Mouse (Mus musculus): ENCODE measurements around the gene Itpr2. TPM values are rescaled to one million over a fixed set of nuclear protein-coding genes. Genes with fewer than 3 reads are reported as not detected.

Gene Itpr2
- polyA plus RNA-seq, 1 experiment from 2014 or later, result 10.2 TPM

GRCm38 (mm10) chr6:146458436-146458835 lies 43.6 kb downstream of the Itpr2 start:
- no peak overlapping the region for H3K27ac ChIP-seq
- no peaks in the 10 kb centered on the region; the same call in 1 of the 2 replicates for H3K27me3 ChIP-seq
- H3K4me1 ChIP-seq, result no peaks in the 10 kb centered on the region
- H3K9ac ChIP-seq, result no peak overlapping the region
- WGBS, result 49% methylated on average over 5 of the region's 5 CpGs
- no peak overlapping the region for H3K4me2 ChIP-seq (replicated peaks)
- H3K36me3 ChIP-seq, result no peaks in the 10 kb centered on the region
- H3K4me3 ChIP-seq, result no peak overlapping the region
- ATAC-seq (ENCODE audit: low FRiP score, low read depth), result no peak
- H3K9me3 ChIP-seq, result no peaks in the 10 kb centered on the region

- H3K4me2 ChIP-seq (replicated peaks), result no peak overlapping the region
- no peak for ATAC-seq (ENCODE audit: low FRiP score, low read depth)
- no peak overlapping the region for H3K27ac ChIP-seq
- H3K36me3 ChIP-seq, result no peaks in the 10 kb centered on the region
- WGBS, result 90% methylated on average over 5 of the region's 5 CpGs
- no peaks in the 10 kb centered on the region; the same call in 1 of the 2 replicates for H3K27me3 ChIP-seq
- no peak overlapping the region for H3K4me3 ChIP-seq
- H3K9me3 ChIP-seq, result no peaks in the 10 kb centered on the region
- peaks cover 5% of the 10 kb centered on the region; the same call in 1 of the 2 replicates for H3K4me1 ChIP-seq
- H3K9ac ChIP-seq, result no peak overlapping the region
Measured at GRCm38 (mm10) chr6:146456741-146457140, 45.3 kb downstream of the Itpr2 start.

GRCm38 (mm10) chr6:146454520-146455511 lies 47.2 kb downstream of the Itpr2 start:
- no peaks in the 10 kb centered on the region; the same call in 1 of the 2 replicates for H3K27me3 ChIP-seq
- H3K27ac ChIP-seq, result no peak overlapping the region
- no peak overlapping the region for H3K9ac ChIP-seq
- peaks cover 5% of the 10 kb centered on the region; the same call in 1 of the 2 replicates for H3K4me1 ChIP-seq
- ATAC-seq (ENCODE audit: low FRiP score, low read depth), result no peak
- no peak overlapping the region for H3K4me2 ChIP-seq (replicated peaks)
- no peaks in the 10 kb centered on the region for H3K9me3 ChIP-seq
- H3K36me3 ChIP-seq, result no peaks in the 10 kb centered on the region
- 84% methylated on average over 10 of the region's 10 CpGs for WGBS
- no peak overlapping the region for H3K4me3 ChIP-seq

- no peak overlapping the region for H3K27ac ChIP-seq
- H3K4me2 ChIP-seq (replicated peaks), result no peak overlapping the region
- no peaks in the 10 kb centered on the region for H3K36me3 ChIP-seq
- ATAC-seq (ENCODE audit: low FRiP score, low read depth), result no peak
- 49% methylated on average over 16 of the region's 16 CpGs for WGBS
- H3K4me1 ChIP-seq, result peaks cover 5% of the 10 kb centered on the region; the same call in 1 of the 2 replicates
- H3K4me3 ChIP-seq, result no peak overlapping the region
- H3K27me3 ChIP-seq, result no peaks in the 10 kb centered on the region; the same call in 1 of the 2 replicates
- H3K9ac ChIP-seq, result no peak overlapping the region
- H3K9me3 ChIP-seq, result no peaks in the 10 kb centered on the region
Measured at GRCm38 (mm10) chr6:146452474-146452873, 49.5 kb downstream of the Itpr2 start.

GRCm38 (mm10) chr6:146446032-146446704 lies 55.9 kb downstream of the Itpr2 start:
- Histone ChIP-seq H3K4me2 (replicated peaks) (no peak overlapping the region), H3K27ac (no peak overlapping the region), H3K9ac (no peak overlapping the region), H3K4me1 (no peaks in the 10 kb centered on the region), H3K27me3 (no peaks in the 10 kb centered on the region), H3K9me3 (no peaks in the 10 kb centered on the region), H3K36me3 (no peaks in the 10 kb centered on the region), H3K4me3 (no peak overlapping the region)
- WGBS, result 85% methylated on average over 11 of the region's 11 CpGs
- ATAC-seq (ENCODE audit: low FRiP score, low read depth), result no peak

GRCm38 (mm10) chr6:146439826-146440225 lies 62.2 kb downstream of the Itpr2 start:
- no peaks in the 10 kb centered on the region for H3K36me3 ChIP-seq
- no peak overlapping the region for H3K4me3 ChIP-seq
- peaks cover 7% of the 10 kb centered on the region for H3K27me3 ChIP-seq
- 50% methylated on average over 2 of the region's 2 CpGs for WGBS
- H3K4me2 ChIP-seq (replicated peaks), result no peak overlapping the region
- 0 out of 2 replicates have a peak, but pooled peaks cover 5% of the 10 kb centered on the region for H3K4me1 ChIP-seq
- no peak overlapping the region for H3K27ac ChIP-seq
- H3K9ac ChIP-seq, result no peak overlapping the region
- H3K9me3 ChIP-seq, result no peaks in the 10 kb centered on the region
- ATAC-seq (ENCODE audit: low FRiP score, low read depth), result no peak

GRCm38 (mm10) chr6:146439071-146439818 lies 62.8 kb downstream of the Itpr2 start:
- Histone ChIP-seq H3K4me2 (replicated peaks) (no peak overlapping the region), H3K4me3 (no peak overlapping the region), H3K9ac (no peak overlapping the region), H3K4me1 (0 out of 2 replicates have a peak, but pooled peaks cover 5% of the 10 kb centered on the region), H3K27me3 (peaks cover 7% of the 10 kb centered on the region), H3K27ac (no peak overlapping the region), H3K36me3 (no peaks in the 10 kb centered on the region), H3K9me3 (no peaks in the 10 kb centered on the region)
- ATAC-seq (ENCODE audit: low FRiP score, low read depth), result no peak
- WGBS, result 78% methylated on average over 10 of the region's 10 CpGs

- Histone ChIP-seq H3K4me2 (replicated peaks) (no peak overlapping the region), H3K36me3 (no peaks in the 10 kb centered on the region), H3K4me3 (no peak overlapping the region), H3K4me1 (0 out of 2 replicates have a peak, but pooled peaks cover 5% of the 10 kb centered on the region), H3K27me3 (peaks cover 7% of the 10 kb centered on the region), H3K27ac (no peak overlapping the region), H3K9ac (no peak overlapping the region), H3K9me3 (no peaks in the 10 kb centered on the region)
- ATAC-seq (ENCODE audit: low FRiP score, low read depth), result no peak
- 81% methylated on average over 7 of the region's 7 CpGs for WGBS
Measured at GRCm38 (mm10) chr6:146438057-146438456, 64.0 kb downstream of the Itpr2 start.

DNA sequence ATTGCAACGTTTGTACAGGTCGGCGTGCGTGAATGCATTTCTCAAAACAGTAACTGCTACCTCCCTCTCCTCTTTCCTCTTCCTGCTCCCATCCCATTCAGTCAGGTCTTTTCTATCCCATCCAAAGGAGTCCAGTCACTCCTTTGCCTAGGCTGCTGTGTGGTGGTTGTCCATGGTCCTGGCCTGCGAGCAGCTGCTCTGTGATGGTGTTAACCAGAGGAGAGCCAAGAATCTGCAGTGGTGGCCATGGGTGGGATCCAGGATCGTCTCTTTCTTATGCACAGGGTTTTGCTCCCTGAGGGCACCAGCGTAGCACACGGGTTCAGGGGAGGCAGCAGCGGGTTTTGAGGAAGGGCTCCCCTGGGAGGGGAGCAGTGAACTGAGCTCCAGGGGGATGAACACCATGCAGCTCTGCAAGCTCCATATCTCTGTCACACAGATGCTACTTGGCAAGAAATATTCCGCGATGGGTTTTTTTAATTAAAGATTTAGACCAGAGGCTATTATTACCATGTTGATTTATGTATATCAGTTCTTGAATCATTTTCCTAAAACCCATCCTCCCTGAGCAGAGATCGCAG lies 65.0 kb downstream of the Itpr2 start:
- H3K9me3 ChIP-seq, result no peaks in the 10 kb centered on the region
- ATAC-seq (ENCODE audit: low FRiP score, low read depth), result no peak
- no peak overlapping the region for H3K4me3 ChIP-seq
- peaks cover 7% of the 10 kb centered on the region for H3K27me3 ChIP-seq
- H3K9ac ChIP-seq, result no peak overlapping the region
- H3K27ac ChIP-seq, result no peak overlapping the region
- H3K36me3 ChIP-seq, result no peaks in the 10 kb centered on the region
- 0 out of 2 replicates have a peak, but pooled peaks cover 5% of the 10 kb centered on the region for H3K4me1 ChIP-seq
- 52% methylated on average over 12 of the region's 12 CpGs for WGBS
- no peak overlapping the region for H3K4me2 ChIP-seq (replicated peaks)

DNA sequence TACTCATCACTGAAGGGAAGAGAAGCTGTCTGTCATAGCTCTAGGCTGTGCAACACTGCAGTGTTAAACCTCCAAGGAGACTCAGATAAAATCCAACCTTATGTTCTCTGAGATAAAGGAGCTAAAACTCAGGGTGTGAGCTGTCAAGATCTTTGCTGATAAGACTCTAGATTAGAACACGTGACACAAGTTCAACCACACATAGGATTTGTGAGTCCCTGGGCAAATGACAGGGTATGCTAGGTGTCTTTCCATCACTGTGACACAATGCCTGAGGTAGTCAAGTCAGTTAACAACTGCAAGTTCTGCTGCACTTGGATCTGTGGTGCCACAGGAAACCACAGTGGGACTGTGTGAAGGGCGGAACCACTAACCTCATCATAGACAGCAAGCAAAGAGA lies 67.8 kb downstream of the Itpr2 start:
- Histone ChIP-seq H3K27ac (no peak overlapping the region), H3K4me1 (0 out of 2 replicates have a peak, but pooled peaks cover 7% of the 10 kb centered on the region), H3K4me2 (replicated peaks) (no peak overlapping the region), H3K9me3 (no peaks in the 10 kb centered on the region), H3K9ac (no peak overlapping the region), H3K27me3 (peaks cover 5% of the 10 kb centered on the region; the same call in 1 of the 2 replicates), H3K4me3 (no peak overlapping the region), H3K36me3 (no peaks in the 10 kb centered on the region)
- no peak for ATAC-seq (ENCODE audit: low FRiP score, low read depth)
- WGBS, result 84% methylated on average over 2 of the region's 2 CpGs

- 69% methylated on average over 8 of the region's 8 CpGs for WGBS
- Histone ChIP-seq H3K4me2 (replicated peaks) (no peak overlapping the region), H3K4me1 (0 out of 2 replicates have a peak, but pooled peaks cover 3% of the 10 kb centered on the region), H3K27ac (no peak overlapping the region), H3K4me3 (no peak overlapping the region), H3K27me3 (peaks cover 2% of the 10 kb centered on the region; the same call in 1 of the 2 replicates), H3K36me3 (no peaks in the 10 kb centered on the region), H3K9me3 (no peaks in the 10 kb centered on the region), H3K9ac (no peak overlapping the region)
- ATAC-seq (ENCODE audit: low FRiP score, low read depth), result no peak
Measured at GRCm38 (mm10) chr6:146432218-146432865, 69.7 kb downstream of the Itpr2 start.

All from limb, embryonic 13.5 days (tissue).